In the genomic region with DNA sequence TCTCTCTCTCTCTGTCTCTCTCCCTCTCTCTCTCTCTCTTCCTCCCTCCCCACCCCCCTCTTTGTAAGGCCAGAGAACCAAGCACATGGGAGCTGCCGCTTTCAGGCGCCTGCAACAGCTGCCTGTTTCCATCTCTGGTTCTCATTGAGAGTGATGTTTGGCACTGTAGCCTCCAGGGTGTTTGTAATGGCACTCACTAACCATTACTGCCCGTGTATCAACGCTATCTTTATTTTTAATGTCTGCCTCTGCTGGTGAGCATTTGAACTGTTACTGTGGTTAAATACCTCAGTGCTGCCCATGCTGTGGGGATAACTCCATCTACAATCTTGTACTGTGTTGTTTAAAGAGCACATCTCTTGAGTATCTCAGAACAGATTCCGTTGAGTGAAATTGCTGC, we compare ENCODE assay signal across 13 mouse cellular contexts. TPM values are rescaled to one million over a fixed set of nuclear protein-coding genes. Genes with fewer than 3 reads are reported as not detected.
DNase-seq lines count a peak whose midpoint lies in the region; ATAC-seq and TF ChIP-seq lines count a peak whose summit lies in the region.
"Had no signal": no experiment of that assay in that cellular context is flagged by ENCODE, and none has a peak within 500 bp of the region (broad histone marks: within the 10 kb centered on the region; RNA-seq: fewer than 3 reads in every experiment).

No protein-coding gene starts in this region.

- no peaks in the 10 kb centered on the region for H3K36me3 ChIP-seq in kidney, postnatal 0 days (ENCODE audit: insufficient read depth, low read length)
- H3K36me3 ChIP-seq in midbrain, postnatal 0 days (ENCODE audit: insufficient read depth, low read length), result no peaks in the 10 kb centered on the region
- no peaks in the 10 kb centered on the region for H3K36me3 ChIP-seq in midbrain, embryonic 11.5 days (ENCODE audit: control insufficient read depth, insufficient read depth, low read length)

- DNase-seq in kidney, postnatal 0 days (ENCODE audit: low spot score), result peak; percentile 20
- DNase-seq in kidney, adult 8-10 months, result no peak
- peak; percentile 18 for DNase-seq in midbrain, postnatal 0 days (ENCODE audit: low spot score)
- DNase-seq in midbrain, embryonic 11.5 days (ENCODE audit: low spot score, missing footprints), result no peak
- no peak for DNase-seq in kidney, postnatal 14 days
- no peak for DNase-seq in right cerebral cortex, postnatal 25 days
- DNase-seq: adrenal gland, postnatal 25 days; cerebellum, postnatal 14 days; gastrocnemius, postnatal 10 days; kidney, postnatal 10 days; right cerebral cortex, postnatal 14 days had no signal

- no peak overlapping the region for H3K9ac ChIP-seq in kidney, postnatal 0 days (ENCODE audit: low read depth, low read length)
- no peak overlapping the region for H3K9ac ChIP-seq in midbrain, postnatal 0 days (replicated peaks; ENCODE audit: low read length, poor library complexity, severe bottlenecking)
- H3K9ac ChIP-seq in midbrain, embryonic 11.5 days (ENCODE audit: low read length), result no peak overlapping the region

- WGBS in kidney, postnatal 0 days, result 46% methylated on average over 5 of the region's 5 CpGs
- WGBS in midbrain, postnatal 0 days, result 45% methylated on average over 5 of the region's 5 CpGs
- WGBS in midbrain, embryonic 11.5 days, result 55% methylated on average over 5 of the region's 5 CpGs

- H3K4me3 ChIP-seq in kidney, postnatal 0 days (replicated peaks; ENCODE audit: low read depth, low read length), result no peak overlapping the region
- H3K4me3 ChIP-seq in midbrain, postnatal 0 days (ENCODE audit: low read depth, low read length), result no peak overlapping the region
- no peak overlapping the region for H3K4me3 ChIP-seq in midbrain, embryonic 11.5 days (ENCODE audit: low read depth, low read length)

- ATAC-seq in kidney, postnatal 0 days (replicated peaks; ENCODE audit: low FRiP score, low read depth), result no peak
- ATAC-seq in midbrain, postnatal 0 days (ENCODE audit: low FRiP score), result no peak
- ATAC-seq in midbrain, embryonic 11.5 days (ENCODE audit: low FRiP score), result no peak
- peak; percentile 25 for ATAC-seq in megakaryocyte, adult 5-6 weeks (ENCODE audit: poor library complexity, severe bottlenecking)

- peaks cover 2% of the 10 kb centered on the region; the same call in 1 of the 2 replicates for H3K4me1 ChIP-seq in kidney, postnatal 0 days (replicated peaks; ENCODE audit: insufficient read depth, low read length)
- peaks cover 4% of the 10 kb centered on the region; the same call in 1 of the 2 replicates for H3K4me1 ChIP-seq in midbrain, postnatal 0 days (ENCODE audit: insufficient read depth, low read length)
- H3K4me1 ChIP-seq in midbrain, embryonic 11.5 days (ENCODE audit: control insufficient read depth, insufficient read depth, low read length), result peaks cover 6% of the 10 kb centered on the region

- TF ChIP-seq CTCF in kidney, postnatal 0 days (IDR thresholded peaks at IDR 0.05; ENCODE audit: low read depth), result no peak; the same call in 1 of the 2 replicates
- TF ChIP-seq CTCF in midbrain, postnatal 0 days (IDR thresholded peaks at IDR 0.05), result peak; percentile 53

- no peak overlapping the region for H3K4me2 ChIP-seq in kidney, postnatal 0 days (ENCODE audit: low read length)
- H3K4me2 ChIP-seq in midbrain, postnatal 0 days (ENCODE audit: low read depth, low read length, poor library complexity, severe bottlenecking), result no peak overlapping the region
- H3K4me2 ChIP-seq in midbrain, embryonic 11.5 days, result no peak overlapping the region

- no peaks in the 10 kb centered on the region for H3K9me3 ChIP-seq in kidney, postnatal 0 days (replicated peaks; ENCODE audit: low read length)
- no peaks in the 10 kb centered on the region for H3K9me3 ChIP-seq in midbrain, postnatal 0 days (ENCODE audit: low read length)
- H3K9me3 ChIP-seq in midbrain, embryonic 11.5 days (ENCODE audit: control insufficient read depth, low read length), result no peaks in the 10 kb centered on the region

- H3K27ac ChIP-seq in kidney, postnatal 0 days, result no peak overlapping the region
- no peak overlapping the region for H3K27ac ChIP-seq in midbrain, postnatal 0 days (ENCODE audit: low read depth, low read length)
- H3K27ac ChIP-seq in midbrain, embryonic 11.5 days (ENCODE audit: low read depth, low read length), result no peak overlapping the region

- peaks cover 24% of the 10 kb centered on the region for H3K27me3 ChIP-seq in kidney, postnatal 0 days (ENCODE audit: insufficient read depth, low read length)
- peaks cover 19% of the 10 kb centered on the region for H3K27me3 ChIP-seq in midbrain, postnatal 0 days (ENCODE audit: insufficient read depth, low read length)
- H3K27me3 ChIP-seq in midbrain, embryonic 11.5 days (ENCODE audit: control insufficient read depth, insufficient read depth, low read length), result peaks cover 18% of the 10 kb centered on the region

RNA-seq across cellular contexts. Expression of a gene that starts 4.6 kb away (rescaled TPM):
- 0.82 and 1.4 TPM in 2 replicates for polyA plus RNA-seq in kidney, postnatal 0 days (2015; fragmentation: Nextera tagmentation; extraction: Ambion mirVana)
- 0.22 and 0.90 TPM in 2 replicates for total RNA-seq in midbrain, postnatal 0 days (2014; rRNA removed)
- polyA plus RNA-seq in midbrain, postnatal 0 days (2015; fragmentation: Nextera tagmentation; extraction: Ambion mirVana), result 0.21 and 0.37 TPM in 2 replicates
- polyA plus RNA-seq in midbrain, embryonic 11.5 days (2014; fragmentation: Nextera tagmentation; extraction: Ambion mirVana), result 0.07 and 0.11 TPM in 2 replicates
- total RNA-seq in megakaryocyte, adult 5-6 weeks (2015), result 0.11 TPM in 1 of 2 replicates, not detected in the other
- not detected in 2 replicates for total RNA-seq in megakaryocyte, adult 5-6 weeks (2017)

RNA-seq across cellular contexts. Expression of a gene that starts 21.2 kb away (rescaled TPM):
- polyA plus RNA-seq in kidney, postnatal 0 days (2015; fragmentation: Nextera tagmentation; extraction: Ambion mirVana), result 0.68 and 1.6 TPM in 2 replicates
- total RNA-seq in midbrain, postnatal 0 days (2014; rRNA removed), result 123 and 128 TPM in 2 replicates
- 49.2 and 56.3 TPM in 2 replicates for polyA plus RNA-seq in midbrain, postnatal 0 days (2015; fragmentation: Nextera tagmentation; extraction: Ambion mirVana)
- polyA plus RNA-seq in midbrain, embryonic 11.5 days (2014; fragmentation: Nextera tagmentation; extraction: Ambion mirVana), result 2.1 and 2.2 TPM in 2 replicates
- total RNA-seq in megakaryocyte, adult 5-6 weeks (2015), result not detected in 2 replicates
- not detected in 2 replicates for total RNA-seq in megakaryocyte, adult 5-6 weeks (2017)
- polyA plus RNA-seq: liver, embryonic 16.5 days had no signal

Comparison
In these comparisons a context has a peak if more than half of its experiments do, and no peak if none do; other contexts are left out.
1. DNase-seq: peak in kidney, postnatal 0 days (single experiment) and midbrain, postnatal 0 days (single experiment); none in kidney, adult 8-10 months (0 of 2), midbrain, embryonic 11.5 days (single experiment), kidney, postnatal 14 days (single experiment) and right cerebral cortex, postnatal 25 days (single experiment).
2. RNA of a gene that starts 21.2 kb away (polyA plus RNA-seq): 49.2 to 56.3 TPM in midbrain, postnatal 0 days; 2.1 to 2.2 TPM in midbrain, embryonic 11.5 days and 0.68 to 1.6 TPM in kidney, postnatal 0 days; every median in the first group is over 10 times any median in the second.